Mouse (Mus musculus) forebrain, embryonic 11.5 days (tissue): ENCODE measurements at regions not wholly inside any gene's neighbourhood (a gene's known extent, or its start where the extent isn't known, plus 50 kb on each side); places are given as distances from the start of the nearest gene placed in this dataset.

Experiments
- ATAC-seq: fragments of 200-750 bp; cut with Nextera tagmentation; replicated peaks from 2 replicates; pipeline ENCODE4 v1.8.0; 2017; ENCODE audit warnings: moderate TSS enrichment; ENCODE audit not compliant: low FRiP score
- DNase-seq: peaks from one replicate; pipeline ENCODE4 v3.0.0-alpha.2; 2017; ENCODE audit warnings: low spot score
- H3K27ac ChIP-seq: fragments of 300-500 bp; sonication (generic); 2 replicates; pipeline ENCODE4 v1.5.1; 2014; ENCODE audit warnings: low read depth, low read length
- H3K27me3 ChIP-seq: fragments of 300-500 bp; sonication (generic); 2 replicates; pipeline ENCODE4 v1.6.1; 2014; ENCODE audit warnings: mild to moderate bottlenecking, low read length, mixed read lengths; ENCODE audit not compliant: control insufficient read depth, insufficient read depth
- H3K36me3 ChIP-seq: fragments of 300-500 bp; sonication (generic); 2 replicates; pipeline ENCODE4 v1.6.1; 2014; ENCODE audit warnings: mild to moderate bottlenecking, low read length, moderate library complexity, mixed read lengths; ENCODE audit not compliant: control insufficient read depth, insufficient read depth
- H3K4me1 ChIP-seq: fragments of 300-500 bp; sonication (generic); replicated peaks from 2 replicates; pipeline ENCODE4 v1.6.1; 2014; ENCODE audit warnings: low read length, mixed read lengths; ENCODE audit not compliant: control insufficient read depth, insufficient read depth
- H3K4me2 ChIP-seq: fragments of 300-500 bp; sonication (generic); 2 replicates; pipeline ENCODE4 v1.6.1; 2014; ENCODE audit warnings: low read depth, mild to moderate bottlenecking, low read length, moderate library complexity, mixed read lengths; ENCODE audit not compliant: severe bottlenecking
- H3K4me3 ChIP-seq: fragments of 300-500 bp; sonication (generic); 2 replicates; pipeline ENCODE4 v1.5.1; 2014; ENCODE audit warnings: low read depth, low read length
- H3K9ac ChIP-seq: fragments of 300-500 bp; sonication (generic); 2 replicates; pipeline ENCODE4 v1.6.1; 2014; ENCODE audit warnings: low read length
- H3K9me3 ChIP-seq: fragments of 300-500 bp; sonication (generic); 2 replicates; pipeline ENCODE4 v1.6.1; 2016; ENCODE audit warnings: low read length, mixed read lengths; ENCODE audit not compliant: control insufficient read depth
- WGBS: fragments of 180-500 bp; shearing (Covaris S2); extraction: QIAGEN DNeasy Blood & Tissue Kit; methylation state at CpG from one replicate; pipeline ENCODE4 v1.1.7; 2014; 5-methylcytosine and 5-hydroxymethylcytosine counted together

DNA sequence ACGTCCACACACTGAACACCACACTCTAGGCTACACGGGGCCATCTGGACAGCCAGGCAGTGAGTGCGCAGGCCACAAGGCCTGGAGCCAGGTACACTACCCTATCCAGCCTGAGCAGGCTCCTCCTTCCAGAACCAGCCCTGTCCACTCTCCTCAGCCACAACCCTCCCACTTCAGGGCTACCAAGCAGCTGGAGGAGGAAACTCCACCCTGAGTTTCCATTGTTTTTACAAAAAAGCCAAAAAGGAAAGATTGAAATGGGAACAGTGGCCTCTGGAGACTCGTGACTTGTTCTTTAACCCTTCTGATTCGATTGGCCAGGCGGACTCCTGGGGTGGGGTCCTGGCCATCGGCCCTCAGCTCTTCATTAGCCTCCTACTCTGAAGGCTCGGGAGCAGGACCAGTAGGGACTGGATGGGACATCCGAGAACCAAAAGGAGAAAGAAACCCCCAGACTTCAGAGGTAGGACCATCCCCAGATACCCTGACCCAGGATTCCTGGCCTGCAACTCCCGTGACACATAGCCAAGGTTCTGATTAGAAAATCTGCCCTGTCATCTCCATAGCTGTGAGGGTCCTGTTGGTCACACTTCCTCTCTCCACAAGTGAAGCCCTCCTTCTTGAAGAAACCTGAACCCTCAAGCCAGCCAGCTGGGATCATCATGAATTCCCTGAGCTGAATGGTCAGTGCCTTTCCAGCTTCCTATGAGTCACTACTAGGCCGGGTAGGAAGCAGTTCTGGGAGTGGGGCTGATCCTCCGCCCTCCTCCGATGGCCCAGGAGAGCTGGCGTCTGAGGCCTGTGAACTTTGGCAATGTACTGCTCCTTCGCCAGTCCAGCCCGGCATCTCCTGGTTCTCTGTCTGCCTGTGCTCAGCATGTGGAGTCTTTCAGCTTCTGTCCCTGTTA is 73.6 kb downstream of the Gm11733 start:
- Histone ChIP-seq H3K27ac (no peak overlapping the region), H3K9ac (no peak overlapping the region), H3K27me3 (no peaks in the 10 kb centered on the region), H3K9me3 (no peaks in the 10 kb centered on the region; the same call in 1 of the 2 replicates), H3K36me3 (no peaks in the 10 kb centered on the region), H3K4me1 (no peaks in the 10 kb centered on the region), H3K4me3 (no peak overlapping the region), H3K4me2 (no peak overlapping the region)
- DNase-seq (no peak), ATAC-seq (no peak)
- 84% methylated on average over 16 of the region's 16 CpGs for WGBS

DNA sequence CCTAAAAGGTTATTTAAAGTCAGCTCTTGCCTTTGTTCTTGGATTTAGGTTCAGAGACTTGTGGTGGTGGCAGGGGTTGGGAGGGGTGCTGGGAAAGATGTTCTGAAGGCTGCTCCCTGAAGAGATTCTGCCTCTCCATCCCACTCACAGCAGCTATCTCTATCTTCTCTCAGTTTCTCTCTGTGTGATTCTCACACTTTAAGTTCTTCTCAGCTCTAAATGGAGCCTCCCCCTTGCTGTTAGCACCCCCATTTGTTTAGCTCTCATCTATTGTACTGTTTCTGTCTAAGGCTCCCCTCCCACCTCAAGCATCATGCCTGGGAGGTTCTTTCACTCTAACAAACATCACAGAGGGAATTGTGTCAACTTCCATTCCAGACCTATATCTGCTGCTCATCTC is 75.7 kb downstream of the Gm11733 start:
- DNase-seq (no peak), ATAC-seq (no peak)
- Histone ChIP-seq H3K4me3 (no peak overlapping the region), H3K36me3 (no peaks in the 10 kb centered on the region), H3K9ac (no peak overlapping the region), H3K27me3 (no peaks in the 10 kb centered on the region), H3K4me2 (no peak overlapping the region), H3K27ac (no peak overlapping the region), H3K4me1 (no peaks in the 10 kb centered on the region), H3K9me3 (no peaks in the 10 kb centered on the region; the same call in 1 of the 2 replicates)

DNA sequence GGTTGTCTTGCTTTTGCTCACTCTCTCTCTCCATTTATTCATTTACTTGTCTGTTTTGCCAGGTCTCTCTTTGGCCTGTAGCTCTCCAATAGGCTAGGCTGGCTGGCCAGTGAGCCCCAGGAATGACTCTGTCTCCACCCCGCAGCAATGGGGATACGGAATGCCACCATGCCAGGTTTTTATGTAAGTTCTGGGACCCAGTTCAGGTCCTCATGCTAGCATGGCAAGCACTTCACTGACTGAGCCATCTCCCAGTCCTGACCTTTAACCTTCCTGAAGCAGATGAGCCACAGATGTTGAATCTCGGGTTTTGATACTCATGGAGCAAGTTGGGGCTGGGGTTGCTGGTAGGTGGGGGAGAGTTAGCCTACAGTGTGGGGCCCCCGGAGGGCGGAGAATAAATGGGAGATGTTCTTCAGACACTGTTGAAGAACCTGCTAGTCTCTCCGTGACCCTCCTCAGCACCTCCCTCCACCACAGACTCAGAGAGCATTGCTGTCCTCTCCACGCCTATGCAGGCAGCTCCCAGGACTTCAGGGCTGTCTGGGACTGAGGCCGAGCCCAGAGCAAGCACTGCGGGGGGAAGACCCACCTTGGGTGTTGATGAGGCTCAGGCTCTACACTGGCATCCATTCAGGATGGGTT is 83.9 kb downstream of the Gm11733 start:
- Histone ChIP-seq H3K27me3 (no peaks in the 10 kb centered on the region), H3K4me2 (no peak overlapping the region), H3K4me1 (no peaks in the 10 kb centered on the region), H3K9me3 (no peaks in the 10 kb centered on the region; the same call in 1 of the 2 replicates), H3K9ac (no peak overlapping the region), H3K4me3 (no peak overlapping the region), H3K27ac (no peak overlapping the region), H3K36me3 (no peaks in the 10 kb centered on the region)
- DNase-seq, result no peak
- 88% methylated on average over 9 of the region's 9 CpGs for WGBS
- no peak for ATAC-seq

DNA sequence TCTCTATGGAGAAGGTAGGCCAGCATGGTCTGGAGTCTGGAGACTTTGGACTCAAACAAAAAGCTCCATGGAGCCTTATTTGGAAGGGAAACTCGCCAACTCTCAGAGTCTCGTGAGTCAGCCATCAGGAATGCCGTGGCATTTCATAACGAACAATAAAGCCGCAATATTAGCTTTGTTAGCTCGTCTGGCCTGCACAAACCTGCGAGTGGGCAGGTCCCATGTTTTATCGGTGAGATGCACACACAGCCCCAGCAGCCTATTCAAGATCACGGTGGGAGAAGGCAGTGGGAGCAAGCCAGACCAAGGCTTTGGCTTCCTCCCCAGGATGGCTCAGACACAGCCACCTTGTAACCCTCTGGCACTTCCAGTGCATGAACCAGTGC is 84.4 kb downstream of the Gm11733 start:
- H3K4me2 ChIP-seq, result no peak overlapping the region
- DNase-seq (no peak), ATAC-seq (no peak)
- H3K9ac ChIP-seq, result no peak overlapping the region
- H3K27me3 ChIP-seq, result no peaks in the 10 kb centered on the region
- no peaks in the 10 kb centered on the region for H3K9me3 ChIP-seq
- H3K4me3 ChIP-seq, result no peak overlapping the region
- WGBS, result 70% methylated on average over 9 of the region's 9 CpGs
- no peak overlapping the region for H3K27ac ChIP-seq
- H3K36me3 ChIP-seq, result no peaks in the 10 kb centered on the region
- no peaks in the 10 kb centered on the region for H3K4me1 ChIP-seq

DNA sequence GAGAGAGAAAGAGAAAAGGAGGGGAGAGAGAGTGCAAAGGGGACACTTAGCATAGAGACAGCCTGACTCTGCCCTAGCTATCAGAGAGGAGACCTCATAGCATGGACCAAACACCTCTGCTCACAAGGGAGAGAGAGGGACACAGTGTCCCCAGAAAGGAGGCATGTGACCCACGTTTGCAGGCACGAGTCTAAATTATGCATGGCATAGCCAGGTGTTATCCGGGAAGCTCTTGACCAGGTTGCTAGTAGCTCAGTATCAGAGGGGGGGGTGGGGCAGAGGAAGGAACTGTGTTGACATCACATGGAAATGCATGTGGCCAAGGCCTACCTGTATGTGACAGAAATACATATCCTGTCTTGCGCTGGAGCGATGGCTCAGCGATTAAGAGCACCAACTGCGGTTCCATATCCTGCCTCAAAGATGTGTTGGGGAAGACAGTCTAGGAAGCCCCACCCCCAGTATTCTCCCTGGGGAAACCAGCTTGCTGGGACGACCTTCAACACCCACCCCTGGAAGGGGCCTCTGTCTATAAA is 84.5 kb upstream of the Tnrc6c start:
- WGBS, result 83% methylated on average over 8 of the region's 8 CpGs
- Histone ChIP-seq H3K4me1 (no peaks in the 10 kb centered on the region), H3K9ac (no peak overlapping the region), H3K4me2 (no peak overlapping the region), H3K36me3 (no peaks in the 10 kb centered on the region), H3K9me3 (no peaks in the 10 kb centered on the region), H3K27me3 (no peaks in the 10 kb centered on the region), H3K4me3 (no peak overlapping the region), H3K27ac (no peak overlapping the region)
- DNase-seq (no peak), ATAC-seq (no peak)

DNA sequence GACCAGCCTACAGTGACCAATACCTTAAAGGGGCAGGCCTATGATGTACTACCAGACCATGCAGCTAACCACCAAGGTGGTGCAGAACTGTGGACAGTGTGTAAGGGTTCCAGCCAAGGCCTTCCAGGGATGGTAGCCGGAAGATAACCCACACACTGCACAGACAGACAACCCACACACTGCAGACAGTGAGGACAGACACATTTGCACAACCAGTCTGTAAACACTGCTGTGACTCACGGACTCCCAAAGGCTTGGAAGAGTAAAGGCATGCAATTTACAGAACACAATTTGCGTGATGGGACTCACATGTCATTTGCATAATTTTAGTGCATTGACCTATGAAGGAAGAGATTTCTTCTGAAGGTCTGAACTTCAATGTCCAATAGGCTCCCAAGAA is 82.2 kb upstream of the Tnrc6c start:
- H3K4me3 ChIP-seq, result no peak overlapping the region
- ATAC-seq (no peak), DNase-seq (no peak)
- no peak overlapping the region for H3K9ac ChIP-seq
- no peaks in the 10 kb centered on the region for H3K9me3 ChIP-seq
- H3K27me3 ChIP-seq, result no peaks in the 10 kb centered on the region
- no peaks in the 10 kb centered on the region for H3K4me1 ChIP-seq
- H3K4me2 ChIP-seq, result no peak overlapping the region
- no peaks in the 10 kb centered on the region for H3K36me3 ChIP-seq
- no peak overlapping the region for H3K27ac ChIP-seq
- WGBS, result 86% methylated on average over 3 of the region's 3 CpGs

DNA sequence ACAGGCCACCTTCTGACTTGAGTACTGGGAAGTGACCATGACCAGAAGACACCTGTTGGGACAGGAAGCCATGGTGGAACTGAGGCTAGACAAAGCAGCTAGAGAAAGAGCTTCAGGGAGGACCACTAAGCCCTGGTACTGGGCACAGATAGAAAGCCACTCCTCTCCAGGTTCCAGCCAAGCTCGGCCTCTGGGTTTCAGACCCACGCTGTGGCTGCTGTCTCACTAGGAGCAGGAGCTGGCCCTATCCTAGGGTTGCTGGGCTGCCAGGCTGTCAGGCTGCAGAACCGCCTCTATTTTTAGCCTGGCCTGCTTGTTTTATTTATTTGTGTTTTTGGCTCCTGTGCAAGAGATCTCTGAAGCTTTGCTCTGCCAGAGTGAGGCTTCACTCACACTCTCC is 79.4 kb upstream of the Tnrc6c start:
- ATAC-seq, result no peak
- Histone ChIP-seq H3K4me2 (no peak overlapping the region), H3K36me3 (no peaks in the 10 kb centered on the region), H3K9me3 (no peaks in the 10 kb centered on the region), H3K27me3 (no peaks in the 10 kb centered on the region), H3K4me1 (no peaks in the 10 kb centered on the region), H3K9ac (no peak overlapping the region), H3K27ac (no peak overlapping the region), H3K4me3 (no peak overlapping the region)
- no peak for DNase-seq
- 69% methylated on average over 3 of the region's 3 CpGs for WGBS

DNA sequence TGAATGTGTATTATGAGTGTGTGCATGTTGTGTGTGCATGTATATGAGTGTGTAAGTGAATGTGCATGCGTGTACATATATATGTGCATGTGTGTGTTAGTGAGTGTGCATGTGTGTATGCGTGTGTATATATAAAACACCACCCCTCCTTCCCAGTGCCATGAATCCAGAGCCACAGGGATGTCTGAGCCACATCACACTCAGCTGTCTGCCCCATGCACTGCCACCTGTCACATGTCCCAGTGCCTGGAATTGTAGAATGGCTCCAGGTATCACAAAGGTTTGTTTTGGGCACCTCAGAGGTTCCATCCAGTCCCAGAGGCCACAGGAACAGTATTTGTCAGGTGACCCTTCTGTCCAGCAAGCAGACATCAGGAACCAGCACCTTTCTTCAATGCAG is 75.0 kb upstream of the Tnrc6c start:
- Histone ChIP-seq H3K27me3 (no peaks in the 10 kb centered on the region), H3K4me2 (no peak overlapping the region), H3K4me3 (no peak overlapping the region), H3K9ac (no peak overlapping the region), H3K9me3 (no peaks in the 10 kb centered on the region), H3K36me3 (no peaks in the 10 kb centered on the region), H3K27ac (no peak overlapping the region), H3K4me1 (no peaks in the 10 kb centered on the region)
- DNase-seq (no peak), ATAC-seq (no peak)
- WGBS, result 90% methylated on average over 2 of the region's 2 CpGs
